8 mouse cellular contexts compared by ENCODE assay signal in genomic region chr4:134946024-134946744, GRCm38 (mm10). TPM values are rescaled to one million over a fixed set of nuclear protein-coding genes. Genes with fewer than 3 reads are reported as not detected.
DNase-seq lines count a peak whose midpoint lies in the region; ATAC-seq and TF ChIP-seq lines count a peak whose summit lies in the region.

No protein-coding gene starts in this region.

- H3K27ac ChIP-seq in lung, postnatal 0 days (ENCODE audit: low read length): no peak overlapping the region

- H3K4me2 ChIP-seq in lung, postnatal 0 days (replicated peaks; ENCODE audit: low read depth, low read length): 0 out of 2 replicates have a peak overlapping the region, but pooled peaks have one; percentile 22

- WGBS in lung, postnatal 0 days: 7% methylated on average over 17 of the region's 17 CpGs

- H3K27me3 ChIP-seq in lung, postnatal 0 days (replicated peaks; ENCODE audit: insufficient read depth, low read length): no peaks in the 10 kb centered on the region

- H3K9ac ChIP-seq in lung, postnatal 0 days (replicated peaks; ENCODE audit: low read depth): no peak overlapping the region

- TF ChIP-seq EP300 in lung, postnatal 0 days (IDR thresholded peaks at IDR 0.05): no peak

- DNase-seq in MN1 (ENCODE audit: low spot score): peak; percentile 87
- peak; percentile 85 for DNase-seq in cerebellum, adult 9-10 months
- peak; percentile 82 for DNase-seq in forelimb bud, embryonic 11.5 days (ENCODE audit: low read depth, low spot score)
- DNase-seq in layer of hippocampus, adult 9-11 months: peak; percentile 69
- peak; percentile 86 for DNase-seq in lung, postnatal 0 days (ENCODE audit: low spot score)
- DNase-seq in ovary, postnatal 10 days (ENCODE audit: low spot score): peak; percentile 46
- peak; percentile 63 for DNase-seq in thymus, postnatal 14 days

- peak; percentile 92 for TF ChIP-seq CTCF in lung, postnatal 0 days (IDR thresholded peaks at IDR 0.05)

- no peak overlapping the region for H3K4me3 ChIP-seq in lung, postnatal 0 days (ENCODE audit: low read depth, low read length)

- no peaks in the 10 kb centered on the region for H3K36me3 ChIP-seq in lung, postnatal 0 days (ENCODE audit: insufficient read depth, low read length)

- no peaks in the 10 kb centered on the region for H3K9me3 ChIP-seq in lung, postnatal 0 days (ENCODE audit: low read length)

- peak; percentile 62 to 63; a peak in 3 of 4 replicates for ATAC-seq in hematopoietic stem cell, adult 5-6 weeks (replicated peaks in 1 of 2; ENCODE audit: insufficient read depth in 1 of 2, low FRiP score in 2 of 2, low TSS enrichment in 1 of 2, low read depth in 1 of 2, poor library complexity in 2 of 2, severe bottlenecking in 2 of 2)
- ATAC-seq in lung, postnatal 0 days: peak; percentile 48

- H3K4me1 ChIP-seq in lung, postnatal 0 days (ENCODE audit: insufficient read depth, low read depth, low read length): no peaks in the 10 kb centered on the region

RNA-seq across cellular contexts. Expression of gene Syf2, which starts 15.5 kb away (rescaled TPM):
- 251 and 314 TPM in 2 replicates for total RNA-seq in hematopoietic stem cell, adult 5-6 weeks (2017)
- polyA plus RNA-seq in lung, postnatal 0 days (2015; fragmentation: Nextera tagmentation; extraction: Ambion mirVana): 118 and 132 TPM in 2 replicates

RNA-seq across cellular contexts. Expression of gene Rsrp1, which starts 22.8 kb away (rescaled TPM):
- 121 and 246 TPM in 2 replicates for total RNA-seq in hematopoietic stem cell, adult 5-6 weeks (2017)
- 542 and 611 TPM in 2 replicates for polyA plus RNA-seq in lung, postnatal 0 days (2015; fragmentation: Nextera tagmentation; extraction: Ambion mirVana)

RNA-seq across cellular contexts. Expression of gene Tmem50a, which starts 31.4 kb away (rescaled TPM):
- 226 and 246 TPM in 2 replicates for total RNA-seq in hematopoietic stem cell, adult 5-6 weeks (2017)
- 271 and 296 TPM in 2 replicates for polyA plus RNA-seq in lung, postnatal 0 days (2015; fragmentation: Nextera tagmentation; extraction: Ambion mirVana)
